Mouse (Mus musculus): ENCODE measurements around the gene Aldoart2. TPM values are rescaled to one million over a fixed set of nuclear protein-coding genes. Genes with fewer than 3 reads are reported as not detected.

Gene Aldoart2
- polyA plus RNA-seq (2014; fragmentation: Illumina TruSeq; extraction: RNeasy Lipid Tissue Mini Kit (QIAGEN cat#74804); ENCODE audit: low read depth, low replicate concordance), result not detected

DNA sequence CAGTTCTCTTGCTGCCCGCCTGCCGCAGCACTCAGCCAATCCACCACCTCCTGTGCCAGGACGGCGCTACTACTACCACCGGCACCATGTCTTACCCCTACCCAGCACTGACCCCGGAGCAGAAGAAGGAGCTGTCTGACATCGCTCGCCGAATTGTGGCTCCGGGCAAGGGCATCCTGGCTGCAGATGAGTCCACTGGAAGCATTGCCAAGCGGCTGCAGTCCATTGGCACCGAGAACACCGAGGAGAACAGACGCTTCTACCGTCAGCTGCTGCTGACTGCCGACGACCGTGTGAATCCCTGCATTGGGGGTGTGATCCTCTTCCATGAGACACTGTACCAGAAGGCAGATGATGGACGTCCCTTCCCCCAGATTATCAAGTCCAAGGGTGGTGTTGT is at the start of gene Aldoart2:
TSS of gene Aldoart2 (plus strand) at position 34 of the 400 bp plus-strand sequence.

DNA sequence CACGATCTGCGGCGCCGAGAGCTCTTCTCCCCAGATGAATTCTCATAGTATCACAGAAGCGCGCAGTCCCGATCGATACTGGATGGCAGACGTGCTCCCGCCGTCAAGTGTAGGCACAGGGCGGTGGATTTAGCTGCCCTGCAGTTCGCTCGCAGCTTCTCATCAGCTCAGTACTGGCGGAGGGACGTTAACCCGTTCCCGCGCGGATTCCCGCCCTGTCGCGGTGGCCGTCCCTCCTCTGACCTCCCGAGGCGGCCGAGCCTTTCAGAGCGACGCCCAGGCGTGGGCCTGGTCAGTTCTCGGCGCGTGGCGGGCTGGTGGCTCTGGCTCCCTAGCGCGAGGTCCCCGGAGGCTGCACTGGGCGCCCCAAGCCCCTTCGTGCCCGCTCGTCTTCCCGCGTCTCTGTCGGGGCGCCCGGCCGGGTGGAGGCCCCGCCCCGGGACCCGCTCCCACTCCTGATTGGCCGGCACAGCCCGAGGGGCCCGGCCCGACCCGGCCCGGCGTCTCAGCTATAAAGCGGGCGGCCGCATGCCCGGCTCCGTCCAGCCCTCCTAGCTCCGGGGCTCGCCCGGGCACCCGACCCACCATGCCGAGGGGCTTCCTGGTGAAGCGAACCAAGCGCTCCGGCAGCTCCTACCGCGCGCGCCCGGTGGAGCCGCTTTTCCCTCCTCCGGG is 34.0 kb downstream of the Aldoart2 start, which contains the start of gene Insm2:
TSS of gene Insm2 (plus strand) at position 541 of the 675 bp plus-strand sequence.

Other genes with a start within 250 kb of the Aldoart2 start
- gene Psma6, start 181.0 kb upstream of the Aldoart2 start, polyA plus RNA-seq (2014; fragmentation: Illumina TruSeq; extraction: RNeasy Lipid Tissue Mini Kit (QIAGEN cat#74804); ENCODE audit: low read depth, low replicate concordance), result 381 TPM
- gene Nfkbia, start 72.6 kb upstream of the Aldoart2 start, polyA plus RNA-seq (2014; fragmentation: Illumina TruSeq; extraction: RNeasy Lipid Tissue Mini Kit (QIAGEN cat#74804); ENCODE audit: low read depth, low replicate concordance), result 41.1 TPM
- gene Insm2, start 34.2 kb downstream of the Aldoart2 start, polyA plus RNA-seq (2014; fragmentation: Illumina TruSeq; extraction: RNeasy Lipid Tissue Mini Kit (QIAGEN cat#74804); ENCODE audit: low read depth, low replicate concordance), result 1.4 TPM

All from adrenal gland, adult 10 weeks (tissue).